Mouse (Mus musculus): ENCODE results near the gene Gnai2.
"Not testable (repeated sequence)": the region's sequence is repeated elsewhere in the genome, so short reads cannot be mapped to it uniquely, and the experiment has no call there.

Gnai2 gene

GRCm38 (mm10) chr9:107586974-107587832, 48.0 kb downstream of the Gnai2 start, which contains the start of gene Ifrd2:
Gene Ifrd2, plus strand, starts transcription at chr9:107587642.
- peak; percentile 98 for DNase-seq (ENCODE audit: low read depth)

GRCm38 (mm10) chr9:107586504-107586903, 48.7 kb downstream of the Gnai2 start:
- DNase-seq (ENCODE audit: low read depth), result no peak

GRCm38 (mm10) chr9:107583174-107583573, 52.0 kb downstream of the Gnai2 start:
- DNase-seq (ENCODE audit: low read depth), result no peak

- no peak for DNase-seq (ENCODE audit: low read depth)
These were observed 52.6 kb downstream of the Gnai2 start for GRCm38 (mm10) chr9:107582509-107583062.

- DNase-seq (ENCODE audit: low read depth), result no peak
These were observed 53.6 kb downstream of the Gnai2 start for GRCm38 (mm10) chr9:107581584-107581983.

- DNase-seq (ENCODE audit: low read depth), result peak; percentile 93
These were observed 54.5 kb downstream of the Gnai2 start, which contains the start of gene Hyal3 for GRCm38 (mm10) chr9:107580501-107581317. Gene Hyal3, plus strand, starts transcription at chr9:107580818.

- no peak for DNase-seq (ENCODE audit: low read depth)
These were observed 55.9 kb downstream of the Gnai2 start for GRCm38 (mm10) chr9:107579023-107579900.

GRCm38 (mm10) chr9:107578587-107578986, 56.6 kb downstream of the Gnai2 start, which contains the start of gene Naa80:
Gene Naa80, plus strand, starts transcription at chr9:107578887.
- DNase-seq (ENCODE audit: low read depth), result no peak

GRCm38 (mm10) chr9:107577871-107578270, 57.3 kb downstream of the Gnai2 start:
- no peak for DNase-seq (ENCODE audit: low read depth)

GRCm38 (mm10) chr9:107576357-107577107, 58.6 kb downstream of the Gnai2 start, which contains the start of gene Hyal1:
Gene Hyal1, plus strand, starts transcription at chr9:107576927.
- no peak for DNase-seq (ENCODE audit: low read depth)

- DNase-seq (ENCODE audit: low read depth), result no peak
These were observed 59.4 kb downstream of the Gnai2 start for GRCm38 (mm10) chr9:107575579-107576356.

GRCm38 (mm10) chr9:107573774-107574173, 61.4 kb downstream of the Gnai2 start:
- DNase-seq (ENCODE audit: low read depth), result not testable (repeated sequence)

GRCm38 (mm10) chr9:107572327-107572662, 62.9 kb downstream of the Gnai2 start:
- no peak for DNase-seq (ENCODE audit: low read depth)

- DNase-seq (ENCODE audit: low read depth), result no peak
These were observed 63.4 kb downstream of the Gnai2 start for GRCm38 (mm10) chr9:107571534-107572326.

GRCm38 (mm10) chr9:107570845-107571244, 64.3 kb downstream of the Gnai2 start:
- DNase-seq (ENCODE audit: low read depth), result no peak

GRCm38 (mm10) chr9:107570016-107570415, 65.2 kb downstream of the Gnai2 start:
- DNase-seq (ENCODE audit: low read depth), result no peak

- no peak for DNase-seq (ENCODE audit: low read depth)
These were observed 65.9 kb downstream of the Gnai2 start for GRCm38 (mm10) chr9:107569270-107569669.

- peak; percentile 89 for DNase-seq (ENCODE audit: low read depth)
These were observed 66.6 kb downstream of the Gnai2 start for GRCm38 (mm10) chr9:107568331-107569261.

All from naive thymus-derived CD4-positive, alpha-beta T cell, adult 2 months (primary cell).